Mouse (Mus musculus) kidney, postnatal 25 days (tissue): ENCODE results near the gene Dennd6a.
"Not testable (repeated sequence)": the region's sequence is repeated elsewhere in the genome, so short reads cannot be mapped to it uniquely, and the experiment has no call there.

Experiments used
- DNase-seq, 2 experiments: peaks; one replicate each; pipeline ENCODE4 v3.0.0; 2021; ENCODE audit warnings: mixed read lengths in 2 of 2

Dennd6a gene

DNA sequence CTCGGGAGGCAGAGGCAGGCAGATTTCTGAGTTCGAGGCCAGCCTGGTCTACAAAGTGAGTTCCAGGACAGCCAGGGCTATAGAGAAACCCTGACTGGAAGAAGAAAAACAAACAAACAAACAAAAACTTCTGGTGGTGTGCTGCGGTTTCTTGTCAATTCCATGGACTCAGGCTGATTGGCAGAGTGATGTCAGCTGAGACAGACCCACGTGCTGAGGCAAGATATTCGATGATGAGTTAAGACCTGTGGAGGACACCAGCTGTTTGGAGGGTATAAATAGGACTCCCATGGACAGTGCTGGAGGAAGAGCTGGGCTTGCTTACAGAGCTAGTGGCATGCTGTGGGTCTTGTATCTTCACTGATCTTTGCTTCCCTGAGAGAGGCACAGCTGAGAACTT is at the start of gene Dennd6a:
Gene Dennd6a, plus strand, starts transcription at position 301 of the 400 bp plus-strand sequence.
- DNase-seq = not testable (repeated sequence)

DNA sequence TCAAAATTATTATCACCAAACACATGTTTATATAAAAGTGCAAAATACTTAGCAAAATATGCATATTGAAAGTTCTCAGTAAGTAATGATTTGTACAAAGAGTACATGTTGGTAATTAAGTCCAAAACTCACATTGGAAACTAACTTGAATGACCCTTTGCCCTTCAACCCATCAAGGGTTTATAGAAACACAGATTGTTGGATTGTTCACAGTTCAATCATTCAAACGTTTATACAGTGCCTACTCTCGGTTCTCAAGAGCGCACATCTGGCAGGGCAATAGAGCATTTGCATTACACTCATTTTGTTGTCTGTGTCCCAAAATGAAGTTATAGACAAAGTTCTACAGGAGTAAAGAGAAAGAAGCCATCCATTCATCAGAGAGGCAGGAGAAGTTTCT is 47.7 kb upstream of the Dennd6a start:
- no peak for DNase-seq

DNA sequence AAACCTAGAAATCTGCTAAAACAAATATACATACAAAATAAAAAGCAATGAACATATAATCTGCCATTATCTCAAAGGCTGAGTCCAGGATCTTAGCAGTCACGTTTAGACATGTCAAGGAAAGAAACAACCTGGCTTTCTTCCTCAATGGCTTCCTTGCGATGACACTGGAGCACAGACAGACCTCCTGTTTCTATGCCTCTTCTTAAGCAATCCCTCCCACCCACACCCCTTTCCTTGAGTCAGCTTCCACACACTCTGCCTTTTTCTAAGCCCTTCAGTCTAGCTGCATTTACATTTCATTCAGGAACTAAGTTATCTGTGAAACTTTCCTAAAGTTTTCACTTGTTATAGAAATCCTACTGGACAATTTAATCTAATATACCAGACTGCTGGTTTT is 45.4 kb upstream of the Dennd6a start:
- DNase-seq = no peak

DNA sequence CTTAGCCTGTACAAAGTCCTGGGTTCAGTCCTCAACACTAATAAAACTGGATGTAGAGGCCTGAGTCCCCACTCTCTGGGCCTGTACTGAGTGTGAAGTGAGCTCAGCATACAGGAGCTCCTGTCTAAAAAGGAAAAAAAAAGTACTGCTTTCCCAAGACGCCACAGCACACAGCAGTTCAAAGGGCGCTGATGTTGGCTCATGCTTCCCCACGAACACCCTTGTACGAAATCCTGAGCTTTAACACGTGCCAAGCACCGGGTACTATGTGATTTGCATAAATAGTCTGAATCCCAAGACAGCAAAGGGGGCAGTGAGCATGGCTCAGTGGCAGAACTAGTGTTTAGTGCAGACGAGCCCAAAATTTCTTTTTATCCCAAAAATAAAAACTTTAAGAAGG is 43.3 kb upstream of the Dennd6a start:
- peak; percentile 73 to 88 for DNase-seq

DNA sequence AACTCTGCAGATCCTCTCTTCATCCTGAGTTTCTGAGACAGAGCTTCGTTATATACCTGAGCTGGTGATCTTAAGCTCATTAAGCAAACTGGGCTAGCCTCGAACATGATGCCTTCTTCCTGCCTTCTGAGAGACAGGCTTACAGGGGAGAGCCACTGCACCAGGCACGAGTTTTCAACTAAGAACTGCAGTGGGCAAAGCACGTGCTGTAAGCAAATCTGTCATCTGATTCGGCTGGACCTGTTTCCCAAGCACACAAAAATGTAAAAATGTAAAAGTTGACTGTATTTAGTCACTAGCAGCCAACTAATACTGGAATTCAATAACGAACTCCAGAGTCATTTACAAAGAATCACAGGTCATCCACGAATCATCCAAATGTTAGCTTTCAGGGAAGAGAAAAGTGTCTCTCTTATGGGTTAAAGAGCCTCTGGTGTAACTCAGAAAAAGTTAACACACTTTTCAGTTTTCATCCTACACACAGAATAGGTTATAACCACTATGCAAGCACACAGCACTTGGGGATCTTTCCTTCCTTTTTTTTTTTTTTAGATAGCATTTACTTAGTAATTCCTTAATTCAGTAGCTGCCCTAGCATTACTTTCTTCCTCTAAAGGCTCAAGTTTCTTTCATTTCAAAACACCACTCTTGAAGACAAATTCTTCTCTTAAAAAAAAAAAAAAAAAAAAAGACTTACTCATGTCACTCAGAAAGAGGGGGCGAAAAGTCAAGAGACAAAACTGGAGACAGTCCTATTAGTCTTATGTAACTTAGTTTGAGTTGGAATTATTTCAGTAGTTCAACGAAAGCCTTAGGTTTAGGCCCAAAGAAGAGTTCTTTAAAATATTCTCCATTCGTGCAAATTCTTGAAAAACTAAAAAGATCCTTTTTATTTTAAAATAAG is 42.0 kb upstream of the Dennd6a start:
- DNase-seq = no peak

DNA sequence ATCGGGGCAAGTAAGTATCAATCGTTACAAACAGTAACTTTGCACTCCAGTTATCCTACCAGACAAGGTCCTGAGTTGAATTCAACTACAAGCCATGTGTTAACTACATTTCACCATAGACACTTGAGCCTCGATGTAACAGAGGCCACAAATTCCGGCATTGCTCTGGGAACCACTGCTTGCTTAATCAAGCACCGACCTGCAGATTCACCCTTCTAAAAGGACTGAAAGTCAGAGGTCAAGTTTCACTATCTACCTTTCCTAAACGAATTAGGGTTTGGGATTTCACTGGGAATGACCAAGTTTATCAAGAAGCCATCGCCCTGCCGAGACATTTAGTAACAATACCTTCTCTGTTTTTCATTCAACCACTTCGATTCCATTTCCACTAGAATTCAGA is 40.9 kb upstream of the Dennd6a start:
- no peak for DNase-seq

DNA sequence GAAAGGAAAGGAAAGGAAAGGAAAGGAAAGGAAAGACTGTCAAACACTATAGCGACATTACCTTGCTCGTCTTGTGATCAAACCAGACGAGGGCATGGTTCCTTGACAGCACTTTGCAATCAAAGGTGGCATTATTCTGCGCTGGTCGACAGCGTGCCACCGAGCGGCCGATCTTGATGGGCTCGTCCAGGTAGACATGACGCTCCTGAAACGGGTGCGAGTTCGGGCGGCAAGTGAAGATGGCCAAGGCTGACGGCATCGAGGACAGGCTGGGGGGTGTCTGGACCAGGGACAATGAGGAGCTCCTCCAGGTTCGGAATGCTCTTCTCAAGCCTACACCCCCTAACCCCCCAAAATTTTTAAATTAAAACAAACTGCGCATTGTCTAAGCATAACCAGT is 40.4 kb upstream of the Dennd6a start:
- peak; percentile 21 to 49 for DNase-seq

DNA sequence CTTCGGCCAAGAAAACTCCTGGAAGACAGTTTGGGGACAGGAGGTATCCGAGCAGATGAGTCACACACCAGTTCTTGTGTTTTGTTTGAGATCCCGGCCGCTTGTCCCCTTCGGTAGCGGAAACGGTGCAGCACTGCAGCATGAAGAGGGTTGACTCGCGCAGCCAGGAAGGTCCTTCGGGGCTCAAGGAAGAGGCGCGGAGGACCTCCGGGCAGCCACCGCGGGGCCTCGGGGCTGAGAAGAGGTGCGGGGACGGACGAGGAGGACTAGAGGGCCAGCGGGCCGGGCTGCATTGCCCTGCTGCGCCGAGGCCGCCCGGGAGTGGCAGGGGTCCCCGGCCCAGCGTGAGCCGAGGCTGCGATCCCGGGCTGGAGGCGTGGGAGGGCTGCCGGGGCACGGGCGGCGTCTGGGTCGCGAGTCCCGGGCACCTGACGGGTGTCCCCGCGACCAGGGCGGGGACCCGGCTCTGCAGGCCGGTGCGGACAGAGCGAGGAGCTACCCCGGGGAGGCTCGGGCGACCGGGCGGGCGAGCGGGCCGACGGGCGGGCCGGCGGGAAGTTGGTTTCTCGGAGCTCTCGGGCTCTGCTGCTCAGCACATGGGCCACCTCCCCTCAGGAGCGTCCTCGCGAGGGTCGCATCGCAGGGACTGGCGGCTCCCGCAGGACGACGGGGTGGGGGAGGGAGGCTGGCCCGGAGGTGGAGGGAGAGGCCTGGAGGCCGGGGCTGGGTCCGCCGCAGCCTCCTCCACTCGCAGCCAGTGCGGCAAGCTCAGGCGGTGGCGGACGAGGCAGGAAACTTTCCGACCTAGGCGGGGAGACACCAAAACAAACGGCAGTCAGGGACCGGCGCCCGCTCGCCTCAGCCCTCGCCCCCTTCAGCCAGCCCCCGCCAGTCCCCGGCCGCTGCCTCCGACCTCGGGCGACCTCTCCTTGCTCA is 39.6 kb upstream of the Dennd6a start:
- peak; percentile 52 to 75 for DNase-seq

DNA sequence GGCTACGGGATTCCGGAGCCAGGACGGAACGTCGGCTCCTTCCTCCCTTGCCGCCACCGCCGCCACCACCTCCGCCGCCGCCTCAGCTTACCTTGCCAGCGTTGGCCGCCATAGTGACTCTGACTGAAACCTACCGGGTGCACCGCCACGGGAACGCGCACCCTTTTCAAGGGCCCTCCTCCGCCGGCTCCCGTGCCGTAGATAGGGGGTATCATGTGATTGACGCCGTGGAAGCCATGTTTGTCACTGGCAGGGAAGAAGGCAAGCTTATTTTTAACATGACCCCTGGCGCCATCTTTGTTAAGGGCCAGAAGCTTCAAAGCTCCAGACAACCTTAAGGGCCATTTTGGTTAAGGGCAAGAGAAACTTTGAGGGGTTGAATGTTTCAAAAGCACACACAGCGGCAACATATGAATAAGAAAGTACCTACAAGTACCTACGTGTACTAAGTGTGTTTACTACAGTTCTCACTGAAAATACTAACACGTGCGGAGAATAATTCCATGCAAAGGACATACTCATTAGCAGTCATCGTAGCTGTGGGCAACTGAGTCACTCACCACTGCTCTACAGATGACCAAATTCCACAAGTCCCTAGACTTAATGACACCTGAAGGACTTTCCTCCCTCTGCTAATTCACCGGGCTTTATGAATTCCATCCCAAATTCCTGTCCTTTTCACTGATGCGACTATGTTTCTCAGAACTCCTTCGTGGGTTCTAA is 38.7 kb upstream of the Dennd6a start, which contains the start of gene Slmap:
Gene Slmap, minus strand, starts transcription at position 175 of the 723 bp plus-strand sequence.
- DNase-seq = peak; percentile 99 to 100

DNA sequence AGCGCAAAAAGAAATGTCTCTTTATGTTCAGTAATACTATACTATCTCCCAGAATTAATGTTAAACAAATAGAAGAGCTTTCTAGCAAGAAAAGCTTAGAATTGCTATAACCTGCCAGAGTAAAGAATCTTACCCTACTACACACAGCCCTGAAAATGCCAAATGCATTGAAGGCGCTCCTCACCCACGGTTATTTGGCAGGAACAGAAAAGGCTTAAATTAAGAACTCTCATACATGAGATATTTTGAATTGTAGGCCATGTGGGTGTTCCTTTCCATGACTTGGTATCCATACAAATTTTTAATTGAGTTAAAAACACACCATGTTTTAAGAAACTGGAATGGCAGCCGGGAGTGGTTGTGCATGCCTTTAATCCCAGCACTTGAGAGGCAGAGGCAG is 34.4 kb upstream of the Dennd6a start:
- no peak for DNase-seq

DNA sequence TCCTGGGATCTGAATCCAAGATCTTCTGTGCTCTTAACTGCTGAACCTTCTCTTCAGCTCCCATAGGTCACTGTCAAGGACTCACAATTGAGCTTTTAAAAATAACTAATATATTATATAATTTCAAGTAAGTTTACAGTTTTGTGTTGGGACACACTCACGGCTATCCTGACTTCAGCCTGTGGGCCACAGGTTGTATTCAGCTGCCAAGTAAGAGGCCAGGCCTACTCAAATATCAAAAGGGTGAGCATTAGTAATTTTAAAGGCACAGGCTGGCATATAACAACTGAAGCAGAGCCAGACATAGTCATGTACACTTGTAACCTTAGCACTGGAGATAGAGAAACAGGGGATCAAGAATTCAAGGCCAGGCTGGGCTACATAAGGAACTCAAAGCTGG is 33.1 kb upstream of the Dennd6a start:
- DNase-seq = no peak

DNA sequence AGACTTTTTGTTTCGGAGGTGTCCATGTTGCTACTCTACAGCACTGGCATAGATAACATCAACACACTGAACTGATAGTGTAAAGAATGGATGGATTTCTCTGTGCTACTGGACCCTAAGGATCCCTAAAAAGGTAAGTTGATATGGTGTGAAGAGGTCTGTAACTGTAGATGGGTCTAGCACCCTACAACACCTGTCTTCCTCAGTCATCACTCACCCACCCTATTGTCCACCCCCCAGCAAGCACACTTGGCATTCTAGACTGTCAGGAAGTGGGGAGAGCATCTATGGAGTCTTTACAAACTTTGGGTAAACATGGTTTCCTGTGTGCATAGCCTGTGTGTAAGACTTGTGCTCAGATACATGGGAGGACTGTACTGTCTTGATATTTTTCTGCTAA is 31.5 kb upstream of the Dennd6a start:
- DNase-seq = no peak

DNA sequence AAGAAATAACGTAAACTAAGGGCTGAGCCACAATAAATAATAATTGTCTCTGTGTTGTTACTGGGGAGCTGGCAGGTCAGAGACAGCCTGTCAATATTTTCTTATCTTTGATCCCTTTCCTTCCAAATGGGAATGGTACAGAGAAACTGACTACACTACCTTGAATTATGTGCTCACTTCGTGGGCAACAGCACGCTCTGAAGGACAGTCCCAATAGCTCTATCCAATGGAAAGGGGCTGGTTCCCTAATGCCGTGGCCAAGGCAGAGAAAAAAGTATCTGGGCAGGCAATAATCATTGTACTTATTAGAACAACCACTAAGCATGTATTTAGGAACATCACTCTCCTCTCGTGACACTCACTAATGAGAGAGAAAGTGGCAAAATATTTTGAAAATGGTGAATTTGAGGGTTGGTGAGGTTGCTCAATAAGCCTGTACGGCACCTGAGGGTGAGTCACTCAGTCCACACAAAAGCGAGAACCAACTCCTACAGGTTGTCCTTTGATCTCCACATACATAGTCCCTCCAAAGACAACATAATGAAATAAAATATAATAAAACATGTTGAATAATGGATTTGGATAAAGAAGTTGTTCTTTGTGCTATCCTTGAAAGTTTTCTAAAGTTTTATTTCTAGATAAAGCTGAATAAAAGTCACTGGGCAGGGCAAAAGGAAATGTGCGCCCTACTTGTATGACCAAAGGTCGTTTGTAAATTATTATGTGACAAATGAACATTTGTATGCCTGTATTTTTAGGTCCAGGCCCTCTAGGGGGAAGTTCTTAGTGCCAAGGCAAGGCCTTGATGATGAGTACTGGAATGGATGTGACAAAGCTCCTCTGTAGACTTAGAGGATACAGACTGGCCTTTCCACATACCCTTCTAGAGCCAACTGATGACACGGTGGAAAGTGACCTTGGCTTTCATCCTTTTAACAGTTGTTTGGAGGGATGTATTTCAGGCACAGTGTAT is 25.9 kb upstream of the Dennd6a start:
- no peak for DNase-seq

DNA sequence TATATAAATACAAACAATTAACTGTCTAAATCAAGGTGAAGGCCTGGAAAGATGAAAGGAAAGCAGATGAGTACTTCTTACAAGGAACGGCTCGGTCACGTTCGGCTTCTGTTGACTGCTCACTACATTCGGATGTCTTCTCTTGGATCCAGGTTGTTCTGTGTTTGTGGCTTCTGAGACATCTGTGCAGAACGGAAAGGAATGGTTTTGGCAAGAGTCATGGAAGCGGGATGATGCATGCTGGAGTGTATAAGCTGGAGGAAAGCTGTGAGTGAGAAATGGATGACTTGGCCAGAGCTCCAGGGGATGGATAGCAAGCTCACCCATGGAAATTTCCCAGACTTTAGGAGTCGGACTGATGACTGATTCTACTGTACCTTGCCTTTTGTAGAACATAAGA is 22.9 kb upstream of the Dennd6a start:
- DNase-seq = no peak

DNA sequence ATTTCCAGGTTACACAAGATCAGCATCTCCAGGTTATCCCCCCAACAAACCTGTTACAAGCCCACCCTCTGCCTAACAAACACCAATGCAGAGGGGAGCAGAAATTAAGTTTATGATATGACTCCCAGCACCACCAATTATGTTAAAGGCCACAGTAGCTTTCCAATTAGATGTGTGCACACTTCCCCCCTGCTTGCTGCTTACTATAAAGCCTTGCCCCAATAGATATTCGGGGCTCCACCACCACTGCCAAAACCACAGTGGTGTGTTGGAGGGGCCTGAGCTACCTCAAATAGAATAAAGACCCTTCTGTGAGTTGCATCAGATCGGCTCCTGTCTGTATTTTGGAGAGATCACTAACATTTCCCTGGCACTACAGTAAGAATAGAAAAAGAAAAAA is 21.2 kb upstream of the Dennd6a start:
- DNase-seq = no peak

DNA sequence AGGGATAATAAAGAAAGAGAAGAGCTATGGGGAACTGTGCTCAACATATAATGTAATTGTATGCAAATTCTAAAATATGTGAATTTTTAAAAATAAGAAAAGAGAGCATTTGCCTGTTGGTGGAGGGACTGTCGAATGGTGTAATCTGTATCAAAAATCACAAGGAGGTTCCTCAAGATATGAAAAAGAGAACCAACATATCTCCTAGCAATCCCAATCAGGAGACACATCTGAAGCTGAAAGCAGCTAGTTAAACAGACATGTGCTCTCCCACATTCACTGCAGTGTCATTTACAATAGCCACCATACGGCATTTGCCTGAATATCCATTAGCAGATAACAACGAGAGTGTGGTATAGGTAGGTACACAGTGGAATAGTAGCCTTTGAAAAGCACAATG is 20.8 kb upstream of the Dennd6a start:
- DNase-seq = no peak

DNA sequence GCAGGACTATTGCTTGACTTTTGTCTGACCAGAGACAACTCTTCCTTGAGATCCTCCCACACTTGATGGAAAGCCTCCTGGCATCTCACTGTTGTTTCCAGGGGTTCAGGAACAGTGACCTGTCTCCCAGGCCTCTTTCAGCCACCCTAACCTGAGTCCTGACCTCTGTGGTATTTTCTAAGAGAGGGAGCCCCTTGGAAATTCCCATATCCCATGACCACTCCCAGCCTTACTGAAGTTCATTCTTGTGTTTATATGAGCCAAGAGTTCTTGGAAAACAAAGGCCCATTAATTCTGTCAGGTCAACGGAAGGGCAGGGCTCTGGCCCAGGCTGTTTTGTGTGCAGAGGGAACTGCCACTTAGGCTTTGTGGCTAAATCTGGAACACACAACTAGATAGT is 16.1 kb upstream of the Dennd6a start:
- peak; percentile 47 to 54 for DNase-seq

DNA sequence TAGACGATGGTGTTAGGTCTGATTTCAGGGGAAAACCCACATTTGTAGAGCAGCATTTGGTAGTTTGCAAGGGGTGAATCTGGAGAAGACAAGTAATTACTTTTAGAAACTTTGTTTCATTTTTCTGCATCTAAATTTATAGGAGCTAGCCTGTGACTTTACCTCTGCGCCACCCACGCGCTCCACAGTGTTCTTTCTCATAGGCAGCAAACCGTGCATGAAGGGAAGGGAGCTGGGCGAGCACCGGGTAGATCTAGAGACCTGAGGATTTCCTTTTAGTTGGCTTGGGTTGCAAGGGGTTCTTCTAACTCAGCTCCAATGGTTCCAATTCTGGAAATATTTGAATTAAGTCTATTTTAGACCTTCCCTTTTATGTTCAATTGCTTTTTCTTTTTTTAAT is 15.1 kb upstream of the Dennd6a start:
- DNase-seq = peak; percentile 31 to 60

DNA sequence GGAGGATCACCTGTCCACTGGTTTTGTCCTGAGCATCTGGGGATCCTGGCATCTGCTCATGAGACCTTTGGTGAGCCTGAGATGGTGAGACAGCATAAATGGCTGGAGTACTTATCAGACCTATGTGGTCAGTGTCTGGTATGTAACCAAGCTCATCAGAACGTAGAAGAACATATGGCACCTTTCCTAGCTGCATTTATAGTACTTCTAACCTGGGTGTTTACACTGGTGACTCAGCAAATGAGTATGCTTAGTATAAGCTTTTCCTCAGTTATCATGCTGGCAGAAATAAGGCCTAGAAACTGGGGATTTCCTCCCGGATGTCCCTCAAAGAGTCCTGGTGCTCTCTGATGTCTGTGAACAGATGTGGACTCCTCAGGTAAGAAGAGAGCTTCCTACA is 11.4 kb upstream of the Dennd6a start:
- DNase-seq = no peak

DNA sequence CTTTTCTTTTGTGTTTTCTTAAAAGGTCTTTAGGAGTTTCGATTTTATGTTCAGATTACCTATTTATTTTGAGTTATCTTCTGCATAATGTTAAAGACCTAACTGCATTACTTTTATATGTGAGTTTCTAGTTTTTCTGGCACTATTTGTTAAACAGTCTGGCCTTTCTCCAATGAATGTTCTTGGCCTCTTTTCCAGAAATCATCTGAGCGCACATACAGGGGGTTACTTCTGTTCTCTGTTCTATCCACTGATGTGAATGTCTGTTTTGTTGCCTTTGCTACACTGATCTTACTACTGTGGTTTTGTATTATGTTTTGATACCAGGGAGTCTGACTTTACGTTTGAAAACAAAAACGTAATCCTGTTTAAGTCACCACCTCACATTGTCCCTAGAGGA is 3.8 kb upstream of the Dennd6a start:
- DNase-seq = no peak

DNA sequence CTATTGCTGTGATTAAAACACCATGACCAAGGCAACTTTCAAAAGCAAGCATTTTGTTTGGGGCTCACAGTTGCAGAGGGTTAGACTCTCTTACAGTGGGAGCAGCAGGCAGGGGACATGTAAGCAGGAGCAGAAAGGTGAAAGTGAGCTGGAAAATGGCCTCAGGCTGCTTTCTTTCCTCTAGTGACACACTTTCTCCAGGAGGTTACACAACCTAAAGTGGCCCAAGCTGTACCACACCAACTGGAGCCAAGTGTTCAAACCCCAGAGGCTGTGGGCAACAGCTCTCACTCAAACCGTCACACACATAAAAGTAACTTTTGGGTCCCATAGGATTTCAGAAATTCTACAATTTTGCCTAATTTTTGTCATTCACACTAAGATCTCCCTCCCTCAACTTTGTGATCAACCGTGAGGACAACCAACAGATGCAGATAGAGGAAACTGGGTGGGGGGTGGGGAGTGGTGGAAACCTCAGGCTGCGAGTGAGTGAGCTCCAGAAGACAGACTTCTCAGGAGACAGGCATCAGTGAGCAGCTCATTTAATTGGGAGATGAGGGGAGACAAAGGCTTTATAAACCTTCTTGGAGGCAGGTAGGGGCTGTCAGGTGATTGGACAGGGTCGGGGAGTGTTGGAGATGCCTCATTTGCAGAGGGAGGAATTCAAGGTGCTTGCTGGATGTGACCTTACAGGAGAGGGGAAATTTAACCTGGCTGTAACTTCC is 1.5 kb upstream of the Dennd6a start:
- peak; percentile 19 to 54 for DNase-seq
